Mouse (Mus musculus): Measurements from ENCODE around the gene Ttc7b. TPM values are rescaled to one million over a fixed set of nuclear protein-coding genes. Genes with fewer than 3 reads are reported as not detected.

The Ttc7b gene
- total RNA-seq, 1 experiment = 19.0 TPM

GRCm38 (mm10) chr12:100290711-100291685 is 229.6 kb downstream of the Ttc7b start:
- H3K4me3 ChIP-seq (ENCODE audit: insufficient read depth in 1 of 2, low read depth in 1 of 2, low read length in 2 of 2, poor library complexity in 1 of 2, severe bottlenecking in 1 of 2) = no peak overlapping the region
- TF ChIP-seq ZNF384 (IDR thresholded peaks at IDR 0.05; ENCODE audit: low read depth, low read length) = no peak
- no peak for TF ChIP-seq HCFC1 (IDR thresholded peaks at IDR 0.05; ENCODE audit: borderline replicate concordance, insufficient read depth, low read length)
- TF ChIP-seq ZC3H11A (IDR thresholded peaks at IDR 0.05; ENCODE audit: borderline replicate concordance, low read depth, low read length) = no peak
- no peak for TF ChIP-seq MAFK (IDR thresholded peaks at IDR 0.05; ENCODE audit: insufficient read depth, low read depth, low read length)
- TF ChIP-seq CHD2 (IDR thresholded peaks at IDR 0.05; ENCODE audit: low read depth, low read length) = no peak
- no peak overlapping the region for H3K27ac ChIP-seq (ENCODE audit: insufficient read depth, low read depth, low read length, poor library complexity, severe bottlenecking)
- no peak overlapping the region for H3K9ac ChIP-seq (ENCODE audit: insufficient read depth, low read depth, low read length, poor library complexity, severe bottlenecking)
- no peaks in the 10 kb centered on the region for H3K36me3 ChIP-seq (ENCODE audit: control insufficient read depth, insufficient read depth, low read length, poor library complexity, severe bottlenecking)
- H3K4me1 ChIP-seq (ENCODE audit: control insufficient read depth in 2 of 2, insufficient read depth in 2 of 2, low read length in 2 of 2, poor library complexity in 1 of 2) = 0 out of 4 replicates have a peak, but pooled peaks cover 0 to 3% of the 10 kb centered on the region in 2 experiments
- no peaks in the 10 kb centered on the region for H3K9me3 ChIP-seq (ENCODE audit: control insufficient read depth, insufficient read depth, low read depth, low read length)
- DNase-seq (ENCODE audit: low read depth, low spot score) = no peak
- in situ Hi-C loops (cut with MboI; ENCODE audit: low sequenced_read_pairs in 2 of 2, unreplicated experiment in 2 of 2) = no loop called here

GRCm38 (mm10) chr12:100290178-100290531 is 230.5 kb downstream of the Ttc7b start:
- Histone ChIP-seq H3K4me3 (ENCODE audit: insufficient read depth in 1 of 2, low read depth in 1 of 2, low read length in 2 of 2, poor library complexity in 1 of 2, severe bottlenecking in 1 of 2) (no peak overlapping the region), H3K9ac (ENCODE audit: insufficient read depth, low read depth, low read length, poor library complexity, severe bottlenecking) (no peak overlapping the region), H3K36me3 (ENCODE audit: control insufficient read depth, insufficient read depth, low read length, poor library complexity, severe bottlenecking) (no peaks in the 10 kb centered on the region), H3K27ac (ENCODE audit: insufficient read depth, low read depth, low read length, poor library complexity, severe bottlenecking) (no peak overlapping the region), H3K4me1 (ENCODE audit: control insufficient read depth in 2 of 2, insufficient read depth in 2 of 2, low read length in 2 of 2, poor library complexity in 1 of 2) (0 out of 4 replicates have a peak, but pooled peaks cover 0 to 3% of the 10 kb centered on the region in 2 experiments), H3K9me3 (ENCODE audit: control insufficient read depth, insufficient read depth, low read depth, low read length) (no peaks in the 10 kb centered on the region)
- no peak for TF ChIP-seq ZC3H11A (IDR thresholded peaks at IDR 0.05; ENCODE audit: borderline replicate concordance, low read depth, low read length)
- no peak for TF ChIP-seq MAFK (IDR thresholded peaks at IDR 0.05; ENCODE audit: insufficient read depth, low read depth, low read length)
- no peak for TF ChIP-seq ZNF384 (IDR thresholded peaks at IDR 0.05; ENCODE audit: low read depth, low read length)
- no peak for TF ChIP-seq HCFC1 (IDR thresholded peaks at IDR 0.05; ENCODE audit: borderline replicate concordance, insufficient read depth, low read length)
- TF ChIP-seq CHD2 (IDR thresholded peaks at IDR 0.05; ENCODE audit: low read depth, low read length) = no peak
- in situ Hi-C loops (cut with MboI; ENCODE audit: low sequenced_read_pairs in 2 of 2, unreplicated experiment in 2 of 2) = no loop called here
- DNase-seq (ENCODE audit: low read depth, low spot score) = no peak

- TF ChIP-seq CHD2 (IDR thresholded peaks at IDR 0.05; ENCODE audit: low read depth, low read length) = no peak
- no peak for DNase-seq (ENCODE audit: low read depth, low spot score)
- Histone ChIP-seq H3K27ac (ENCODE audit: insufficient read depth, low read depth, low read length, poor library complexity, severe bottlenecking) (no peak overlapping the region), H3K36me3 (ENCODE audit: control insufficient read depth, insufficient read depth, low read length, poor library complexity, severe bottlenecking) (no peaks in the 10 kb centered on the region), H3K4me1 (ENCODE audit: control insufficient read depth in 2 of 2, insufficient read depth in 2 of 2, low read length in 2 of 2, poor library complexity in 1 of 2) (0 out of 4 replicates have a peak, but pooled peaks cover 0 to 3% of the 10 kb centered on the region in 2 experiments), H3K4me3 (ENCODE audit: insufficient read depth in 1 of 2, low read depth in 1 of 2, low read length in 2 of 2, poor library complexity in 1 of 2, severe bottlenecking in 1 of 2) (no peak overlapping the region), H3K9ac (ENCODE audit: insufficient read depth, low read depth, low read length, poor library complexity, severe bottlenecking) (no peak overlapping the region), H3K9me3 (ENCODE audit: control insufficient read depth, insufficient read depth, low read depth, low read length) (no peaks in the 10 kb centered on the region)
- in situ Hi-C loops (cut with MboI; ENCODE audit: low sequenced_read_pairs in 2 of 2, unreplicated experiment in 2 of 2) = no loop called here
These were observed 231.1 kb downstream of the Ttc7b start for GRCm38 (mm10) chr12:100289267-100290177.

GRCm38 (mm10) chr12:100288018-100288417 is 232.6 kb downstream of the Ttc7b start:
- no peak for TF ChIP-seq HCFC1 (IDR thresholded peaks at IDR 0.05; ENCODE audit: borderline replicate concordance, insufficient read depth, low read length)
- TF ChIP-seq MAFK (IDR thresholded peaks at IDR 0.05; ENCODE audit: insufficient read depth, low read depth, low read length) = no peak
- TF ChIP-seq ZNF384 (IDR thresholded peaks at IDR 0.05; ENCODE audit: low read depth, low read length) = no peak

More at GRCm38 (mm10) chr12:100288018-100288417, 232.6 kb downstream of the Ttc7b start:
- Histone ChIP-seq H3K9me3 (ENCODE audit: control insufficient read depth, insufficient read depth, low read depth, low read length) (no peaks in the 10 kb centered on the region), H3K9ac (ENCODE audit: insufficient read depth, low read depth, low read length, poor library complexity, severe bottlenecking) (no peak overlapping the region), H3K4me1 (ENCODE audit: control insufficient read depth in 2 of 2, insufficient read depth in 2 of 2, low read length in 2 of 2, poor library complexity in 1 of 2) (0 out of 4 replicates have a peak, but pooled peaks cover 2 to 3% of the 10 kb centered on the region in 2 experiments), H3K27ac (ENCODE audit: insufficient read depth, low read depth, low read length, poor library complexity, severe bottlenecking) (no peak overlapping the region), H3K36me3 (ENCODE audit: control insufficient read depth, insufficient read depth, low read length, poor library complexity, severe bottlenecking) (no peaks in the 10 kb centered on the region), H3K4me3 (ENCODE audit: insufficient read depth in 1 of 2, low read depth in 1 of 2, low read length in 2 of 2, poor library complexity in 1 of 2, severe bottlenecking in 1 of 2) (no peak overlapping the region)
- in situ Hi-C loops (cut with MboI; ENCODE audit: low sequenced_read_pairs in 2 of 2, unreplicated experiment in 2 of 2) = no loop called here
- DNase-seq (ENCODE audit: low read depth, low spot score) = no peak
